Mouse (Mus musculus): ENCODE results near the gene Rai1. TPM values are rescaled to one million over a fixed set of nuclear protein-coding genes. Genes with fewer than 3 reads are reported as not detected.

Rai1 gene
- total RNA-seq, 2 experiments from 2014 or later: 85.9 to 92.3 TPM

DNA sequence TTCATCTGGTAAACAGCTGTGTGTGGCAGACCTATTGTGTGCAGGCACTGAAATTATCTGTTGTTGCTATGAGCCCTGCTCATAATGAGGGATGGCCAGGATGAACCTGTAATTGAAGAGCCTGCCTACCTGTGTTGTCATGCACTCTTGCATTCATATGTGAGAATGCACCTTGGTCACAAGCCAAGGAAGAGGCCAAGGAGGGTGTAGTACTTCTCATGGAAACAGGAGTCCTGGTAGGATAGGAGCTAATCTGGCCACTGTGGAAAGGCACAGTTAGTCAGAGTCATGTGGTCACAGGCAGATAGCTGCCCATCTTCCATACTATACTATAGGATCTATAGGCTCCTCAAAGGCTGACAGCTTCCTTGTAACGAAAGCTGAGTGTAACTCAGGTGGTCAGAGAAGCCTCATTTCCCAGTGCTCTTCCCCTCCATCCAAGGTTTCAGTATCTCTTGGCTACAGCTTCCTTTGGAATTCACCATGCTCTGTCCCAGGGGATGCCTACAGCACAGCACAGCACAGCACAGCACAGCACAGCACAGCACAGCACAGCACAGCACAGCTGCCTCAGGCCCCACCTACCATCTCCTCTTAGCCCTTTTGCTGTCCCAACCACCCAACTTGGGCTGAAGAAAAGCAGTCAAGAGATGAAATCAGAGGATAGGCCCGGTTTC is 15.9 kb downstream of the Rai1 start:
- no peak for DNase-seq
- intact Hi-C loops (cut with DNase I): no loop called here

DNA sequence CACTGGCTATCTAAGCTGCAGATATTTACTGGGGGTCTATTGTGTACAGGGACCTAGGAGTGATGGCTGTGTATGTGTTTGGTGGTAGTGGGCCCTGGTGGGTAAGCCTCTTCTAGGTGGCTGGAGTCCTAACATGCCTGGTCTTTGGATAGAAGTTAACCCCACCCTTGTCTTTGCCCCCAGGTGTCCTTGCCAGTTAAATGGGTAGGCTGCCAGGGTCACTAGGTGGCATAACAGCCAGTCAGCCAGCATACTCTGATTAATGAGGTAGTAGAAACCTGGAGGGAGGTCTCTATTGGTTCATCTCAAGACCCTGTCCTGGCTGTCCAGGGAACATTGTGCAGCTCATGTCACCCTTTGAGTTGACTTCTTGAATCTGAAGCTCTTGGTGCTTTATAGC is 17.8 kb downstream of the Rai1 start:
- intact Hi-C loops (cut with DNase I): loop anchor here (1.0 kb wide), 1 partner anchor 38 kb away; no protein-coding TSS in a partner anchor

DNA sequence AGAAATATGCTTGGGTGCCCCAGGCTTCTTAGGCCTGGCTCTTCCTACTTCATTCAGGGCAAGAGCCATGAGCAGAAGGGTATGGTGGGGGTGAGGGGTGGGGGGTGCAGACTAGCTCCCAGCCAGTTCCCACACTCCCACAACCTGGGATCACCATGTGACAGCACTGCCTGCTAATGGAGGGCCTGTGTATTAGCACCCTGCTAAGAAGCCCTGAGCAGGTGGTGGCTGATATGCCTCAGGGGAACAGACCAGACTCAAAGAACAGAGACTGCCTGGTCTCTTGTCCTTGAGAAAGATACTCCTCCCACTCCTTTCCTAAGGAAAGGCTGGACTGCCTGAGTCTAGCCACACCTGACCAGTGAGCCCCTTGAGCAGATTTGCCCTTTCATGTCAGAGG is 22.2 kb downstream of the Rai1 start:
- intact Hi-C loops (cut with DNase I): no loop called here
- no peak for DNase-seq

More for the DNA sequence above, 17.8 kb downstream of the Rai1 start:
- no peak for DNase-seq

DNA sequence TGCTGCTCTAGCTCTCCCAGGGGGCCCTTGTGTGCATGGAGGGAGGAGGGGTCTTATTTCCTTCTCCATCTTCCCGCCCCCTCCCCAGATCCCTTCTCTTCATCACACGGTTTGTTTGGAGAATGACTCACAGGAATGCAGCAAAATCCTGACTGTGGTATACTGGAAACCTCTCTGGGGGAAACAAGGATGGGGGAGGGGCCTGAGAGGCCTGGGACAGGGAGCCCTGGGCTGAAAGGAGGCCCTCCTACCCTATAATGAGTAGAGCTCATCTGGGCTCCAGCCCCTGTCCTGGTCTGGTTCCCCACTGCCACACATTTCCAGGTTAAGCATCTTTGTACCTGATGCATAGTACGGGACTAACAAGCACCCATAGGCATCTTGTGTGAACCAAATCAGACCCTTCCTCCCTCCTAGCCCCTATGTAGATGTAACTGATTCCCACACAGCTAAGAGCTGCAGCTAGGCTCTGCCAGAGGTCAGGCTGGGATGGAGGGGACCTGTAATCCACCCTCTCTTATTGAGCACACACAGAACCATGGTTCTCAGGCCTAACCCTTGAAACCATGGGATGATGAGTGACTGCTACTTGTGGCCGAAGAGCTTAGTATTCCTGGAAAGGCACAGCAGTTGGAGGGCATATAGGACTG is 23.2 kb downstream of the Rai1 start:
- no peak for DNase-seq
- intact Hi-C loops (cut with DNase I): no loop called here

DNA sequence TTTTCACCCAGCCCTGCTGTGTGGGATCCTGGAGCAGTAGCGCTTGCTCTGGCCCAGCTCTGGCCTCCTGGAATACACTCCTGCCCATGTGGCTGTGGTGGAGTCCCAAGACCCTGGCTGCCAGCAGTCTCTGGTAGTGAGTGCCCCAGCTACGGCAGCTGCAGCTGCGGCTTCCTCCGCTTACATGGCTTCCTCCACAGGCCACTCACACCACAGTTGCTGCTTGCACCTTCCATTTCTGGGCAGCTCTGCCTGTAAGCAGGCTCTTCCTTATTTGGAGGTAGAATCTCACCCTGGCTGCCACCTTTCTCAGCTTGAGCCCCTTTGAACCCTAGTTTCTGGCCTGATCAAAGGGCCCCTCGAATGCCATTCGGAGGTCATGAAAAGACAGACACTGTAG is 25.7 kb downstream of the Rai1 start:
- intact Hi-C loops (cut with DNase I): no loop called here
- no peak for DNase-seq

DNA sequence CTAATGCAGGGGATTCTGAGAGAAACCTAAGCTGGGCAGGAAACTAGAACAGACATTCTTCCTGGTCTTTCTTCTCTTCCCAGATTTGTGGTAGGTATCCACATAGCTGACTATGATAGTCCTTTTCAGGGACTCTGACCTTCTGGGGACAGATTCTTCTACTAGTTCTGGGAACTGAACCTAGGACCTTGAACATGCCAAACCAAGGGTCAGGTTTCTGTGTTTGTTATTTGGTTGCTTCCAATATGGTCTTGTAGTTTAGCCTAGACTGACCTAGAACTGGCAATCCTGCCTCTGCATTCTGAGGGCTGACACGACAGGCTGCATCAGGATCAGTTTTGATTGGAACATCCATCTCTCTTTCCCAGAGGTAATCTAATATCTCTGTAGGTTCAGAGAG is 27.2 kb downstream of the Rai1 start:
- DNase-seq: no peak
- intact Hi-C loops (cut with DNase I): no loop called here

DNA sequence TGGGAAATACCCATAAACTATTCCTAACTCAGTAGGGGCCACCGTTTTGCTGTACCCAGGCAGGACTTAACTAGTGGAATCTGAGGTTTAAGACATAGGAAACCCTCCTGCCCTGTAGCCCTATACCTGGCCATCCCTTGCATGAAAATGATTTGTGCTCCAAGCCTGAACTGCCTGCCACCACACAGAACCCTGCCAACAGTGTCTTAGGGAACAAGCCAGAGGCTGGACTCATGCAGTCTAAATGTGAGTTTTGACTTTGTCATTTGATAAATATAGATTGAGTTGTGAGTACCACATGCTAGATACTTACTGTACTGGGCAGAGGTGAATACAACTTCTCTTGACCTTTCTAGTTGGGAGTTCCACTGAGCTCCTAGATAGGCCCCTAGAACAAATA is 31.7 kb downstream of the Rai1 start:
- DNase-seq: no peak
- intact Hi-C loops (cut with DNase I): no loop called here

DNA sequence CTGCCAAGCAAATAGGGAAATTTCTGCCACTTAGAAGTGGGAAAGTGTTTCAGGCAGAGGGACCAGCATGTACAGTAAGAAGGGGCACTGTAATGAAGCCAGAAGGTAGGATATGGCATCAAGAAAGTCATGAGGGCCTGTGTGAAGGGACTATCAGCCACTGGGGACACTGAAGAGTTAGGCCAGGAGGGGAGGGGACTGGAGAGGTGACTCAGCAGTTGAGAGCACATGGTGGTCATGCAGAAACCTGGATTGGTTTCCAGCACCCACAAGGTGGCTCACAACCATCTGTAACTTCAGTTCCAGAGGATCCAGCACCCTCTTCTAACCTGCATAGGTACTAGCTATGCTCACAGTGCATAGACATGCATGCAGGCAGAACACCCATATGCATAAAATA is 32.4 kb downstream of the Rai1 start:
- intact Hi-C loops (cut with DNase I): no loop called here
- no peak for DNase-seq

DNA sequence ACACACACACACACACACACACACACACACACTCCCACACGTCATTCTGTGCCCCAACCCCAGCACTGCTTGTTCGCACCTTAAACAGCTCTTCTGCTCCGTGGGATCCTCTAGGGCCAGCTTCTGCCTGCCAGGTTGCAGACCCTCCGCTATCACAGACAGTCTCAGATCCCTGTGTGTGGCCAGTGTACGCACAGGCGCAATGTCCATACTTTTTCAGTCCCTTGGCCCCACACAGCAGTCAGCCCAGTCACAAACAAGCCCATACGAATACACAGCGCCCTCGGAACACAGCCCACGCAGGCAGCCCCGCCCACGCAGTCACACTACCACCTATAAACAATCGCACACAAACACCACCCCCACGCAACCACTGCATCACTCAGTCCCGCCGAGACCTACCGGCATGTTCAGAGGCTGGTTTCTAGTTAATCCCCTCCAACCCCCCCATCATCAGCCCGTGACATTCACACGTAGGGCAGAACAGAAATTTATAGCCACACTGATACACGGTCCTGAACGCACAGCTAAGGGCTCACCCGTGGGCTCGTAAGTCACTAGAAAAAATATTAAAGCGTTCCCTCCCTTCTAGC is 34.4 kb downstream of the Rai1 start:
- intact Hi-C loops (cut with DNase I): no loop called here
- peak; percentile 37 for DNase-seq

DNA sequence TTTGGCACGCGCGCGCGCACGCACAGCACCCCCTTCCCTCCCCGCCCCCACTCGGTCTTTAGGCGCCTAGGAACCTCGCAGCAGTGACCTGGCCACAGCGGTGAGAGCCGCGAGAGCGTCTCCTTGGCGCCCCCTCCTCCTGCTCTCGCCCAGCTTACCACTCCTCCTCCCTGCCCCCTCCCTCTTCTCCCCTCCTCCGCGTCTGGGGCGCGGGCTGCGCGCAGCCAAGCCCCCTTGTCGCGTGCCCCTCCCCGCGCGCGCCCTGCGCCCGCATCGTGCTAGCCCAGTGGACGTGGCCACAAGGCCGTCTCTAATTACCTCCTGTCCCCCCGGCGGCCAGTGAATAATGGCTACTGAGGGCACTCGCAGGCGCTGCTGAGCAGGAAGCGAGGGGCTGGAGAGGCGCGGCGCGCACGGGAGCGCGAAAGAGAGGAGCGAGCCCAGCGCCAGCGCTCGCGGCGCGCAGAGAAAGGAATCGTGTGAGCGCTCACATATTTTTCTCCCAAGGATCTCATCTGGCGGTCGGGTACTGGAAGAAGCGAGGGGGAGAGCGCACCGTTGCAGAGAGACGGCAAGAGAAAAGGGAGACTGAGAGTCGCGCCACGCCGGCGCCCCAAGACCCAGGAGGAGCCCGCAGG is 35.0 kb downstream of the Rai1 start:
- intact Hi-C loops (cut with DNase I): loop anchor here (5.0 kb wide), 1 partner anchor 37 kb away; no protein-coding TSS in a partner anchor
- peak; percentile 82 for DNase-seq

DNA sequence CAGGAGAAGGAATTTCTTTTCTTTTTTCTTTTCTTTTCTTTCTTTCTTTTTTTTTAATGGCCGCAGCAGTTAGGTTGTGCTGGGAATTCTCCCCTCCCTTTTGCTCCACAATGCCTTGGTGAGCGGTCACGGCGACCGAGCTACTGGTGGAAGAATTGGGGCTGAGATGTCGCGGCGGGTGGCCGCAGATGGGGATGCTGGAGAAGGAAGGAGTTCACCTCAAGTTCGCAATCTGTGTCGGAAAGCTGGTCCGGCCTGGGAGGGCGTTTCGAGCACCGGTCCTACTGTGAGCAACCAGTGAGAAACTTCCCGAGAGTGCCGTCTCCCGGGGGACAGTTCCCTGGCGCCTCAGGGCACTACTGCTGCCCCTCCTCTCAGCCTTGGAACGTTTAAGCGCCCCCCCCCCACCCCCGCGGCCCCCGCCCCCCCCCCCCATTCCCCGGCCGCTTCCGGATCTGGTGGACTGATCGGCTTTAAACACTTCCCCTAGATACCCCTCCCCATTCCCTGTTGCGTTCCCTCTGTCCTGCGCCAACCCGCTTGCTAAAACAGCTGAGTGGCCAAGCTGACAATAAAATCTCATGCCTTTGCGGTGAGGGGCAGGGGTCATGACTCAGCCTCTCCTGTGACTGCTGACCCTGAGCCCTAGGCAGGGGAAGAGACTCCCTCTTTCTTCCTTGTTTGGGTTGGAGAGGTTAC is 35.9 kb downstream of the Rai1 start:
- intact Hi-C loops (cut with DNase I): loop anchor here (5.0 kb wide), 1 partner anchor 37 kb away; no protein-coding TSS in a partner anchor
- DNase-seq: peak; percentile 41

DNA sequence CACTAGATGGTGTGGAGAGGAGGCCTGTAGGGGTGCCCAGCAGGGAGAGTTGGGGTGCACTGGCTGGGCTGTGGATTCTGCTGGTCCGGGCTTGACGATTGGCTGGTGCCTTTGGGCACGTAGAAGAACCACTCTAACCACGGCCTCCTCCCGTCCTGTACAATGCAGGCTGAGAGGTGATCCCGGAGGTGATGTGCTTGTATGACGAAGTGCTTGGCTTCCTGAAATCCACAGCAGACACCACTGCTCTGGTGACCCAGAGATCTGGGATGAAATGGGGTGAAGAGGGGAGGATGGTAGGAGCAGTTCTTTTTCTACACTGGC is 36.4 kb downstream of the Rai1 start:
- intact Hi-C loops (cut with DNase I): loop anchor here (5.0 kb wide), 1 partner anchor 36 kb away; no protein-coding TSS in a partner anchor
- DNase-seq: no peak

DNA sequence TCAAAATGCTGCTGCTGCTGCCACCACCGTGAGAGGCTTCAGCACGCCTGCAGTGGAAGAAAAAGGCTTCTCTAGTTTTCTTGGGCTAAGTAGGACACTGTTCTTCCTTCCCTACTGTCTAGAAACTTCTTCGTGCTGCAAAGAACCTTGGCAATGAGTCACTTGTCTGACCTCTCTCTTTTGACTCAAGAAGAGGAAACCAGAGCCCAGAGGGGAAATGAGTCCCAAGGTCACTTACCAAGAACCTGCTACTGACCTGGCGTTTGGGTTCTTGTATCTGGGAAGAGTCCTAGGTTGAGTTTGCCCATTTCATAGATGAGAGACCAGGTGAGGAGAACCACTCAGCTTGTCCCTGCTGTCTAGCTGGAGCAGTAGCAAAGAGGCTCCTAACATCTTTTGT is 38.3 kb downstream of the Rai1 start:
- DNase-seq: no peak
- intact Hi-C loops (cut with DNase I): loop anchor here (5.0 kb wide), 1 partner anchor 34 kb away; no protein-coding TSS in a partner anchor

DNA sequence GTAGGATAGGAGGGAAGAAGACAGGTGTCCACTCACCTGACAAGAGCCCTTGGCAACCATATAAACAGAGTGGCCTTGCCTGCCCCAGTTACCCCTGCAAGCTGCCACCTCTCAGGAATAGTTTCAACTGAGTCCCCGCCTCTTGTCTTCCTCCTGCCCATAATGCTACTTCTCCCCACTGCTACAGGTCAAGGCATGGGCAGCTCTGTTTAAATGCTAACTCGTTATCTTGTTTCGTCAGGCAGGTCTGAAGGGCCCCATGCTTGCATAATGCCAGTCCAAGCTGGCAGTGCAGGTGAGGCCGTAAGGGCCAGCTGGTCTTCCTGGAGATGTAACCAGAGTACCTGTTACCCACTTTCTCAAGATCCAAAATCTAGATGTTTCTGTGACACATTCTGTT is 41.4 kb downstream of the Rai1 start:
- DNase-seq: no peak
- intact Hi-C loops (cut with DNase I): no loop called here

DNA sequence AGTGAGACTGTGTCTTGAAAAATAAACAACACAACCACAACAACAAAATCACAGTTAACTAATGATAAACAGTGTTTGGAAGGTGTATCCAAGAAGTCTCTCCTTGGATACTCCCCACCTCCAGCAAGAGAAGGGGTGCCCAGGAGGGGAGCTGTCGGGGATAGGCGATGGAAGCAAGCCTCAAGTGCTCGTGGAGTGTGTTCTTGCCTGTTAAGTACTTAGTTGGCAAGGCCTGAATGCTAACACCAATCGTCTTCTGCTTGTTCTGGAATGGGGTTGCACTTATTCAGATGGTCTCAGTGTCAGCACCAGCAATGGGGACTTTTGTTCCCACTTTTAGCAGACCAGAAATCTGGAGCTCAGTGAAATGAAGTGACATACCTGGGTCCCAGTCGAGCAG is 43.8 kb downstream of the Rai1 start:
- no peak for DNase-seq
- intact Hi-C loops (cut with DNase I): no loop called here

DNA sequence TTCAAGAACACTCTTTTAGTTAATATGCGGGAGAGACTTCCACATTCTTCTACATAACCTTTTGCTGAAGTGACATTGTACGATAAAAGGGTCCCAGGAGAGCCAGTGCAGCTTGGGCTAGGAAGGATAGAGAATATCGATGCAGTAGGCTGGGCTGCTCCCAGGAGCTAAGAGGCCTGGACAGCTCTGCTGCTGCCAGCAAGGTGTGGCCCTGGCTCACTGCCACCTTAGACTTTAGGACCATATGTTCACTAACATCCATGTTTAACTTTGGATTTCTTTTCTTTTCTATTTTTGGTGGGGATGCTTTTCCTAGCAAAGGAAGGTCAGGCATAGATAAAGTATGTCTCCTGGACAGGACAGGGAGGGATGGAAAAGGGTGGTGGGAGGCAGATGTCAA is 44.3 kb downstream of the Rai1 start:
- no peak for DNase-seq
- intact Hi-C loops (cut with DNase I): no loop called here

DNA sequence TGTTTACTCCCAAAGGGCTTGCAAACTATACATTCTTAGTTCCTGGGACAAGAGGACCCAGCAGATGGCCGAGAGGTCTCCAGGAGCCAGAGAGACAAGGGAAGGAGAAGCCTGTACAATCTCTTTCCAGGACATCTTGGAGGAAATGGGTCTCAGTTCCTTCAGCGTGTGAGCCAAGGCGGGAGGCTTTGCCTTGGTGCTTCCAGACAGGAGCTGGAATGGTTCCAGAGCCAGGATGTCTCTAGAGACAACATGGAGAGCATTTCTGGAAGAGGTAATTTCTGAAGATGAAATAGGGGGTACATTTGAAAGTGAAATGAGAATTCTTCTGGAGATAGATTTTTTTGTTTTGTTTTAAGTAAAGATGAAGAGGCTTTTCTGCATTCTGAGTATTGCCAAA is 45.9 kb downstream of the Rai1 start:
- intact Hi-C loops (cut with DNase I): no loop called here
- no peak for DNase-seq

DNA sequence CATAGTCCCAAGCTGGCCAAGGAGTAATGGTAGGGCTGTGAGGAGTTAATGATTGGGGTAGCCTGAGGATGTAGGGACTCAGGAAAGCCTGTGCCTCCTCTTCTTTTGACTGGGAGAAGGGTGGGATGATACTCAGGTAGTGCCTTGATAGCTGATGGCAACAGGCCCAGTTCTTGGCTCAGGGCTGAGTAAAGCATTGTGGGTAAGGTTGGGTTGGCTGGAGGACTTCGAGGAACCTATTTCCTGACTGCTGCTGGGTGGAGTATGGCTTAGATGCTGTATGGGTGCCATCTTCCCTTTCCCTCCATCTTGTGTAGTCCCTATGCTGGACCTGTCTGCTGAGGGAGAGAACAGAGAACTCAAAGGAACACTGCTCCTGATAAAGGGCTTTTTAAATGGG is 47.5 kb downstream of the Rai1 start:
- intact Hi-C loops (cut with DNase I): no loop called here
- no peak for DNase-seq

DNA sequence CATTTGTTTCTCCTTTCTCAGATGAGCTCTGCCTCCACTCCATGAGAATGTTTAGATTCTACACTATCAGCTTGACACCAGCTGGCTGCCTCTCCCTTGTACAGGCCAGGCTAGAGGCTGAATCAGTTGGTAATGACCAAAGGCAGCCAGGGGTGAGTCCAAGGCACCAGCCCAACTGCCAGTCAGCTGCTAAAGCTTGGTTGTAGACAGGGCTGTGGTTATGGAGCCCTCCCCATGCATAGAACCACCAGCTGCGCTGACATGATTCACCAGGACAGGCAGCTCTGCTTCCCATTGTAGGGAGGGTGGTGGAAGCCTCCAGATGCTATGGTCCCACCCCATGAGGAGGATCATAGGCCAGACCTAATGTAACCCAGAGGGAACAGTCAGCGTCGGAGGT is 49.1 kb downstream of the Rai1 start:
- intact Hi-C loops (cut with DNase I): no loop called here
- no peak for DNase-seq

DNA sequence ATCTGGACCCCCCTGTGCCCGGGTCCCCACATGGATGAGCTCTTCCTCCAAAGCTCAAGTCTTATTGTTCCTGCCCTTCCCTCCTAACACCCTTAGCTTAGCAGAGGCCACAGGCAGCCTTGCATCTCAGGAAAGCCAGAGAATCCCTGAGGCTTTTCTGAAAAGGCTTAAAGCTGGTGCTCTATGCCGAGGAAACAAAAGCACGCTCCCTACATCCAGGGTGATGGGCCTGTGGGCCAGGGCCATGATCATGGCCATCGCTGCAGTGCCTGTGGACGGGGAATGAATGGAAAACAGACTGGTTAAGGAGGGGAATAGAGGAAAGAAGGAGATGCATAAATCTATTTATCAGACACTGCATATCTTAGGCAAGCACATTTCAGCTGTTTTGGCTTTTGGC is 50.9 kb downstream of the Rai1 start:
- intact Hi-C loops (cut with DNase I): no loop called here
- DNase-seq: no peak

DNA sequence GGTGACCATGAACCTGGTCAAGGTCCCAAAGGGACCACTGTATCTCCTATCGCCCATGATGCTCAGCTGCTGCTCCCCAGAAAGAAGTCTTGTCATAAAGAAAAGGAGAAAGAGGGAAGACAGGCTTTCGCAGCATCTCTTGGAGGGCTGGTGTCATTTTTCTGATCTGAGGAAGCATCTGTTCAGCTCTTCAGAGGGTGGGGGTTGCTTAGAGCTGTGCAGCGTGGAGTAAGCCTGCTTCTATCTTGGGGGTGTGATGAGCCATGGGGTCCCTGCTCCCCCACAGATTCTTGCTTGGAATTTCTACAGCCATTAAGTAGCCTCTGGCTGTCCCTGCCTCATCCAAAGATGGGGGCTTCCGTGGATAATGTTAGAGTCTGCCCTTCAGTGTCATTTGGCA is 53.5 kb downstream of the Rai1 start:
- intact Hi-C loops (cut with DNase I): no loop called here
- no peak for DNase-seq

Data from left cerebral cortex, postnatal 4 days (tissue).